Mouse (Mus musculus) brain, embryonic 14.5 days (tissue): ENCODE measurements at regions not wholly inside any gene's neighbourhood (a gene's known extent, or its start where the extent isn't known, plus 50 kb on each side); places are given as distances from the start of the nearest gene placed in this dataset.

Source experiments
- CTCF ChIP-seq: fragments of 200-500 bp; IDR thresholded peaks from 2 replicates; pipeline ENCODE4 v1.5.1; 2012; ENCODE audit warnings: inconsistent platforms, mild to moderate bottlenecking, moderate library complexity, borderline replicate concordance; ENCODE audit not compliant: insufficient read depth, insufficient read length; ENCODE audit errors: extremely low read depth
- POLR2A ChIP-seq: fragments of 200-500 bp; IDR thresholded peaks from 2 replicates; pipeline ENCODE4 v1.6.1; 2012; ENCODE audit warnings: mild to moderate bottlenecking, inconsistent platforms, borderline replicate concordance; ENCODE audit not compliant: poor library complexity, insufficient read depth, insufficient read length, severe bottlenecking; ENCODE audit errors: extremely low read depth

DNA sequence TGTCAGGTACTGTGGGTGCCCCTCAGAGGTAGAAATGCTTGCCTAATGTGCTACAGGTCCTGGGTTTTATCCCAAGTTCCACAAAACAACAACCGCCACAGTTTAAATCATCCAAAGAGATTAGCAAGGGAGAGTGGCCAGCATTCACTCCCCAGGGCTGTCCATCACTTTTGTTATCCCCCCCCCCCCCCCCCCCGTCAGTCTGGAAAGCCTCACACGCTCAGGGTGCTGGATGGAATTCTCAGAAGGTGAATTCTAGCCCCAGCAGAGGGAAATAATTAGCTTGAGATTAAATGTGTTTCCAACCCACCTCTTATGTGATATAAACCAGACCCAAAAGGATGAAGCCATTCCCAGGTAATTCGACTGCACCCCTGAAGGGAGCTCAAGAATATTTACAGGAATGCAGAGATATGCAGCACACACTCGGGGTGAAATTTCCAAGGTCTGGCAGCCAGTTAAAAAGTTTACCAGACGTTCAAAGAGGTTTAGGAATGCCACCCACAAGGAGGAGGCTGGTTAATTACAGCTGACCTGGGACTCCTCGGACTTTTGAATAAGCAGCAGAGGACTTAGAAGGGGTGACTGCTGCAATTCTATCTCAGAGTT lies 65.9 kb downstream of the Dlk1 start:
- TF ChIP-seq CTCF (no peak), POLR2A (no peak)
